Mouse (Mus musculus): Measurements from ENCODE around the gene 2810006K23Rik. TPM values are rescaled to one million over a fixed set of nuclear protein-coding genes. Genes with fewer than 3 reads are reported as not detected.
"Not testable (repeated sequence)": the region's sequence is repeated elsewhere in the genome, so short reads cannot be mapped to it uniquely, and the experiment has no call there.

Gene 2810006K23Rik
- polyA plus RNA-seq, 1 experiment from 2014 or later: 24.9 TPM

- Histone ChIP-seq H3K4me3 (peak overlapping the region; percentile 86), H3K9me3 (no peaks in the 10 kb centered on the region), H3K4me1 (peaks cover 36% of the 10 kb centered on the region), H3K36me3 (replicated peaks) (peaks cover 60% of the 10 kb centered on the region), H3K27ac (peak overlapping the region; percentile 100), H3K27me3 (ENCODE audit: poor library complexity, severe bottlenecking) (no peaks in the 10 kb centered on the region)
- 54% methylated on average over 7 of the region's 7 CpGs for WGBS
- DNase-seq (ENCODE audit: extremely low spot score, low spot score): peak; percentile 58
Observed at GRCm38 (mm10) chr5:124351111-124351560, 23.2 kb downstream of the 2810006K23Rik start.

GRCm38 (mm10) chr5:124351604-124352003, 23.7 kb downstream of the 2810006K23Rik start:
- DNase-seq (ENCODE audit: extremely low spot score, low spot score): no peak

GRCm38 (mm10) chr5:124352141-124352920, 24.4 kb downstream of the 2810006K23Rik start:
- H3K4me3 ChIP-seq: peak overlapping the region; percentile 86
- WGBS: under 1% methylated on average over 29 of the region's 30 CpGs
- peak overlapping the region; percentile 100 for H3K27ac ChIP-seq
- H3K9me3 ChIP-seq: no peaks in the 10 kb centered on the region
- H3K36me3 ChIP-seq (replicated peaks): peaks cover 48% of the 10 kb centered on the region
- DNase-seq (ENCODE audit: extremely low spot score, low spot score): peak; percentile 93
- no peaks in the 10 kb centered on the region for H3K27me3 ChIP-seq (ENCODE audit: poor library complexity, severe bottlenecking)
- H3K4me1 ChIP-seq: peaks cover 36% of the 10 kb centered on the region

More at GRCm38 (mm10) chr5:124351604-124352003, 23.7 kb downstream of the 2810006K23Rik start:
- H3K4me3 ChIP-seq: peak overlapping the region; percentile 86
- H3K9me3 ChIP-seq: no peaks in the 10 kb centered on the region
- peak overlapping the region; percentile 100 for H3K27ac ChIP-seq
- peaks cover 36% of the 10 kb centered on the region for H3K4me1 ChIP-seq
- no peaks in the 10 kb centered on the region for H3K27me3 ChIP-seq (ENCODE audit: poor library complexity, severe bottlenecking)
- 54% methylated on average over 3 of the region's 3 CpGs for WGBS
- peaks cover 56% of the 10 kb centered on the region for H3K36me3 ChIP-seq (replicated peaks)

- Histone ChIP-seq H3K27ac (peak overlapping the region; percentile 100), H3K9me3 (no peaks in the 10 kb centered on the region), H3K4me3 (peak overlapping the region; percentile 86), H3K4me1 (peaks cover 36% of the 10 kb centered on the region), H3K27me3 (ENCODE audit: poor library complexity, severe bottlenecking) (no peaks in the 10 kb centered on the region), H3K36me3 (replicated peaks) (peaks cover 41% of the 10 kb centered on the region)
- under 1% methylated on average over 32 of the region's 32 CpGs for WGBS
- DNase-seq (ENCODE audit: extremely low spot score, low spot score): peak; percentile 61
Observed at GRCm38 (mm10) chr5:124353011-124353725, 25.3 kb downstream of the 2810006K23Rik start.

- WGBS: under 1% methylated on average over 91 of the region's 132 CpGs
- no peaks in the 10 kb centered on the region for H3K9me3 ChIP-seq
- DNase-seq (ENCODE audit: extremely low spot score, low spot score): peak; percentile 43
Observed at GRCm38 (mm10) chr5:124353726-124354547, 26.0 kb downstream of the 2810006K23Rik start.

GRCm38 (mm10) chr5:124354574-124355424, 26.9 kb downstream of the 2810006K23Rik start:
- Histone ChIP-seq H3K27me3 (ENCODE audit: poor library complexity, severe bottlenecking) (no peaks in the 10 kb centered on the region), H3K9me3 (no peaks in the 10 kb centered on the region), H3K4me1 (peaks cover 32% of the 10 kb centered on the region), H3K27ac (peak overlapping the region; percentile 100), H3K4me3 (peak overlapping the region; percentile 86), H3K36me3 (replicated peaks) (peaks cover 24% of the 10 kb centered on the region)
- under 1% methylated on average over 53 of the region's 60 CpGs for WGBS
- DNase-seq (ENCODE audit: extremely low spot score, low spot score): peak; percentile 58

More at GRCm38 (mm10) chr5:124353726-124354547, 26.0 kb downstream of the 2810006K23Rik start:
- peaks cover 33% of the 10 kb centered on the region for H3K36me3 ChIP-seq (replicated peaks)
- H3K4me1 ChIP-seq: peaks cover 36% of the 10 kb centered on the region
- H3K4me3 ChIP-seq: peak overlapping the region; percentile 86
- H3K27ac ChIP-seq: peak overlapping the region; percentile 100
- no peaks in the 10 kb centered on the region for H3K27me3 ChIP-seq (ENCODE audit: poor library complexity, severe bottlenecking)

GRCm38 (mm10) chr5:124355425-124355959, 27.6 kb downstream of the 2810006K23Rik start:
- 2% methylated on average over 12 of the region's 12 CpGs for WGBS
- Histone ChIP-seq H3K9me3 (no peaks in the 10 kb centered on the region), H3K27me3 (ENCODE audit: poor library complexity, severe bottlenecking) (no peaks in the 10 kb centered on the region), H3K36me3 (replicated peaks) (peaks cover 17% of the 10 kb centered on the region), H3K27ac (peak overlapping the region; percentile 100), H3K4me1 (peaks cover 25% of the 10 kb centered on the region), H3K4me3 (peak overlapping the region; percentile 86)
- no peak for DNase-seq (ENCODE audit: extremely low spot score, low spot score)

- H3K36me3 ChIP-seq (replicated peaks): peaks cover 6% of the 10 kb centered on the region; the same call in 1 of the 2 replicates
- H3K27ac ChIP-seq: no peak overlapping the region
- no peak overlapping the region for H3K4me3 ChIP-seq
- 43% methylated on average over 3 of the region's 3 CpGs for WGBS
- no peak for DNase-seq (ENCODE audit: extremely low spot score, low spot score)
- no peaks in the 10 kb centered on the region for H3K9me3 ChIP-seq
- peaks cover 13% of the 10 kb centered on the region for H3K4me1 ChIP-seq
- no peaks in the 10 kb centered on the region for H3K27me3 ChIP-seq (ENCODE audit: poor library complexity, severe bottlenecking)
Observed at GRCm38 (mm10) chr5:124356695-124357094, 28.8 kb downstream of the 2810006K23Rik start.

GRCm38 (mm10) chr5:124359641-124360040, 31.8 kb downstream of the 2810006K23Rik start:
- no peaks in the 10 kb centered on the region for H3K27me3 ChIP-seq (ENCODE audit: poor library complexity, severe bottlenecking)
- no peaks in the 10 kb centered on the region for H3K36me3 ChIP-seq (replicated peaks)
- no peak overlapping the region for H3K27ac ChIP-seq
- H3K9me3 ChIP-seq: no peaks in the 10 kb centered on the region
- DNase-seq (ENCODE audit: extremely low spot score, low spot score): no peak
- 82% methylated on average over 2 of the region's 2 CpGs for WGBS
- peaks cover 7% of the 10 kb centered on the region for H3K4me1 ChIP-seq
- no peak overlapping the region for H3K4me3 ChIP-seq

GRCm38 (mm10) chr5:124362982-124363381, 35.1 kb downstream of the 2810006K23Rik start, which contains the start of gene Cdk2ap1:
Cdk2ap1 (minus strand) TSS chr5:124363082.
- not testable (repeated sequence) for H3K4me3 ChIP-seq; H3K27ac ChIP-seq; H3K9me3 ChIP-seq; H3K27me3 ChIP-seq (ENCODE audit: poor library complexity, severe bottlenecking); H3K4me1 ChIP-seq; DNase-seq (ENCODE audit: extremely low spot score, low spot score)
- peaks cover 16% of the 10 kb centered on the region for H3K36me3 ChIP-seq (replicated peaks)
- 89% methylated on average over 5 of the region's 5 CpGs for WGBS

GRCm38 (mm10) chr5:124364173-124364918, 36.5 kb downstream of the 2810006K23Rik start:
- no peak overlapping the region for H3K27ac ChIP-seq
- H3K27me3 ChIP-seq (ENCODE audit: poor library complexity, severe bottlenecking): no peaks in the 10 kb centered on the region
- no peaks in the 10 kb centered on the region for H3K4me1 ChIP-seq
- H3K36me3 ChIP-seq (replicated peaks): peaks cover 29% of the 10 kb centered on the region
- DNase-seq (ENCODE audit: extremely low spot score, low spot score): no peak
- no peaks in the 10 kb centered on the region for H3K9me3 ChIP-seq
- no peak overlapping the region for H3K4me3 ChIP-seq
- WGBS: 88% methylated on average over 6 of the region's 6 CpGs
